Mouse (Mus musculus): ENCODE measurements around the gene Fyn. TPM values are rescaled to one million over a fixed set of nuclear protein-coding genes. Genes with fewer than 3 reads are reported as not detected.

Fyn gene
- total and polyA plus RNA-seq, 3 experiments = 14.9 to 42.4 (median 19.9) TPM

DNA sequence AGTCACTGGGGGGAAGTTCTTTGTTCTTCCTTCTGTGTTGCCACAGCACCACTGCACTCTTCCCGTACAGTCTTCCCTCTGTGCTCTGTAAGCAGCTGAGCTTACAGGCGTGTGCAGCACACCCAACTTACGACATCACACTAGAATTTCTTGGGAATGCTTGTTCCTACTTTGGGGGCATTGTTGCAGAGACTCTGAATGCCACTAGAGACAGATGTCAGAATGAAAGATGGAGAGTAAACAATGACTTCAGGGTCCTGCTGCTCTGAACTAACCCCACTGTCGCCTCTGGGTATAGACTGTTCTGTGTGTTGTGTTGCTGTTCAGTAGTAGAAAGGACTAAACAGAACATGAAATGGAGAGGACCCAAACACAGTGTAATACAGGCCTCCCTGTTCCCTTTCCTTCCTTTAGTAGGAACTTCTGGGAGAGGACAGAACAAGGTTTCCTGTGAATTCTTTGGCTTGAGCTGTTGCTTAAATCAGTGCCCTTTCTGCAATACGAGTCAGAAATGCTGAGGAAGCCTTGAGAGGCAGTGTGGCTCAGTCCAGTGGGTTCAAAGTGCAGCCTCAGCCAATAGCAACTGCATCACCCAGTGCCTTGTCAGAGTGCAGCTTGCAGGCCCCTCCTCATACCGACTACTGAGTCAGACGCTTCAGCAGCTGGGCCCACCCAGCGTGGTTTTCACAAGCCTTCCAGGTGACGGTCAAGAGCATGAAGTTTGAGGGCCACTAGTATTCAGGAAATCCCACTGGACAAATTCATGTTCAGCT, 121.9 kb downstream of the Fyn start:
- H3K4me2 ChIP-seq (ENCODE audit: insufficient read depth, low read depth, poor library complexity, severe bottlenecking) = no peak overlapping the region
- H3K27ac ChIP-seq (ENCODE audit: insufficient read depth, low read depth) = no peak overlapping the region
- H3K79me2 ChIP-seq (replicated peaks; ENCODE audit: control insufficient read depth, extremely low read depth, insufficient read depth, poor library complexity, severe bottlenecking) = no peaks in the 10 kb centered on the region
- dilution Hi-C loops (cut with MboI; ENCODE audit: extremely low pct_ligation_motif_present, extremely low pct_unique_long_range_greater_than_20kb, low sequenced_read_pairs) (no loop called here), in situ Hi-C loops (cut with MboI; ENCODE audit: low pct_ligation_motif_present, low pct_unique_long_range_greater_than_20kb, low sequenced_read_pairs) (no loop called here)
- no peaks in the 10 kb centered on the region for H3K27me3 ChIP-seq (replicated peaks)
- H3K9me3 ChIP-seq (replicated peaks; ENCODE audit: low read length) = peaks cover 3% of the 10 kb centered on the region
- H3K9ac ChIP-seq (ENCODE audit: insufficient read depth, low read depth) = no peak overlapping the region
- TF ChIP-seq JUN (IDR thresholded peaks at IDR 0.05; ENCODE audit: insufficient read depth, low read depth, low read length) = no peak
- no peak for TF ChIP-seq KAT2A (IDR thresholded peaks at IDR 0.05; ENCODE audit: insufficient replicate concordance, low read length)
- H3K4me3 ChIP-seq (replicated peaks in 1 of 3; ENCODE audit: low read depth in 2 of 3, low read length in 2 of 3, poor library complexity in 1 of 3) = no peak overlapping the region
- DNase-seq (ENCODE audit: extremely low read depth) = no peak
- H3K36me3 ChIP-seq (replicated peaks in 1 of 2; ENCODE audit: control insufficient read depth in 1 of 2, insufficient read depth in 1 of 2, low read length in 1 of 2) = peaks cover 0 to 37% of the 10 kb centered on the region in 2 experiments
- peaks cover 13 to 80% of the 10 kb centered on the region in 2 experiments for H3K4me1 ChIP-seq (ENCODE audit: control insufficient read depth in 1 of 2, insufficient read depth in 2 of 2)

GRCm38 (mm10) chr10:39492146-39492545, 123.5 kb downstream of the Fyn start:
- H3K9ac ChIP-seq (ENCODE audit: insufficient read depth, low read depth) = no peak overlapping the region
- no peak overlapping the region for H3K4me2 ChIP-seq (ENCODE audit: insufficient read depth, low read depth, poor library complexity, severe bottlenecking)
- H3K4me1 ChIP-seq (ENCODE audit: control insufficient read depth in 1 of 2, insufficient read depth in 2 of 2) = peaks cover 13 to 86% of the 10 kb centered on the region in 2 experiments
- H3K79me2 ChIP-seq (replicated peaks; ENCODE audit: control insufficient read depth, extremely low read depth, insufficient read depth, poor library complexity, severe bottlenecking) = no peaks in the 10 kb centered on the region
- no peak for TF ChIP-seq SMC3 (IDR thresholded peaks at IDR 0.05; ENCODE audit: low read depth, low read length)
- TF ChIP-seq MAZ (IDR thresholded peaks at IDR 0.05; ENCODE audit: low read depth, low read length) = no peak
- TF ChIP-seq POLR2AphosphoS2 (IDR thresholded peaks at IDR 0.05; ENCODE audit: low read depth, low read length) = no peak
- no peak for TF ChIP-seq MXI1 (IDR thresholded peaks at IDR 0.05; ENCODE audit: low read depth, low read length)
- TF ChIP-seq GABPA (IDR thresholded peaks at IDR 0.05; ENCODE audit: insufficient replicate concordance, low read depth, low read length) = no peak
- no peak for TF ChIP-seq NRF1 (IDR thresholded peaks at IDR 0.05; ENCODE audit: low read depth, low read length)
- no peak overlapping the region for H3K4me3 ChIP-seq (replicated peaks in 1 of 3; ENCODE audit: low read depth in 2 of 3, low read length in 2 of 3, poor library complexity in 1 of 3)
- DNase-seq (ENCODE audit: extremely low read depth) = no peak
- H3K9me3 ChIP-seq (replicated peaks; ENCODE audit: low read length) = peaks cover 3% of the 10 kb centered on the region
- in situ Hi-C loops (cut with MboI; ENCODE audit: low pct_ligation_motif_present, low pct_unique_long_range_greater_than_20kb, low sequenced_read_pairs) = no loop called here
- peaks cover 0 to 43% of the 10 kb centered on the region in 2 experiments for H3K36me3 ChIP-seq (replicated peaks in 1 of 2; ENCODE audit: control insufficient read depth in 1 of 2, insufficient read depth in 1 of 2, low read length in 1 of 2)
- dilution Hi-C loops (cut with MboI; ENCODE audit: extremely low pct_ligation_motif_present, extremely low pct_unique_long_range_greater_than_20kb, low sequenced_read_pairs) = no loop called here
- no peak overlapping the region for H3K27ac ChIP-seq (ENCODE audit: insufficient read depth, low read depth)
- no peaks in the 10 kb centered on the region for H3K27me3 ChIP-seq (replicated peaks)

DNA sequence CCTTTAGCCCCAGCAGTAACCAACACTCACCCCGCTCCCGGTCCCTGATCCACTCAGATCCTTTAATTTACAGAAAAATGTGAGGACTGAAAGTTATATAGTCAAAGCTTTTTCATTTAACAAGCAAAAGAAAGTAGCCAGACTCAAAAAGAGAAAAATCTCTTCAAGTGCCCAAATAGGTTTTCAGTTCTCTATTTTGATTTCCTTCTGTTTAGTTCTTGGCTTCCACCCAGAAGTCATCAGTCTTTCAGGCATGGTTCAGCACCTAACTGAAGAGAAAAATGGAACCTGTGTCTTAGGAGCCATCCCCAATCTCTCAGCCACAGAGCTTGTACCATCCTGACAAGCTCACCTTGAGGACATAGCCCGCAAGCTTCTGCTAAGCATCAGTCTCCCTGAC, 124.4 kb downstream of the Fyn start:
- H3K79me2 ChIP-seq (replicated peaks; ENCODE audit: control insufficient read depth, extremely low read depth, insufficient read depth, poor library complexity, severe bottlenecking) = no peaks in the 10 kb centered on the region
- peaks cover 3% of the 10 kb centered on the region for H3K9me3 ChIP-seq (replicated peaks; ENCODE audit: low read length)
- H3K4me2 ChIP-seq (ENCODE audit: insufficient read depth, low read depth, poor library complexity, severe bottlenecking) = no peak overlapping the region
- dilution Hi-C loops (cut with MboI; ENCODE audit: extremely low pct_ligation_motif_present, extremely low pct_unique_long_range_greater_than_20kb, low sequenced_read_pairs) (no loop called here), in situ Hi-C loops (cut with MboI; ENCODE audit: low pct_ligation_motif_present, low pct_unique_long_range_greater_than_20kb, low sequenced_read_pairs) (no loop called here)
- peak; percentile 31 for DNase-seq (ENCODE audit: extremely low read depth)
- no peaks in the 10 kb centered on the region for H3K27me3 ChIP-seq (replicated peaks)
- peaks cover 0 to 35% of the 10 kb centered on the region in 2 experiments for H3K36me3 ChIP-seq (replicated peaks in 1 of 2; ENCODE audit: control insufficient read depth in 1 of 2, insufficient read depth in 1 of 2, low read length in 1 of 2)
- no peak overlapping the region for H3K27ac ChIP-seq (ENCODE audit: insufficient read depth, low read depth)
- TF ChIP-seq MAZ (IDR thresholded peaks at IDR 0.05; ENCODE audit: low read depth, low read length) (no peak), EP300 (IDR thresholded peaks at IDR 0.05; ENCODE audit: low read length) (peak; percentile 33; the same call in 1 of the 2 replicates), GABPA (IDR thresholded peaks at IDR 0.05; ENCODE audit: insufficient replicate concordance, low read depth, low read length) (no peak), IRF4 (IDR thresholded peaks at IDR 0.05; ENCODE audit: low read depth, low read length) (peak; percentile 61; the same call in 1 of the 2 replicates), HCFC1 (IDR thresholded peaks at IDR 0.05; ENCODE audit: low read depth, low read length) (no peak)
- peaks cover 13 to 79% of the 10 kb centered on the region in 2 experiments for H3K4me1 ChIP-seq (ENCODE audit: control insufficient read depth in 1 of 2, insufficient read depth in 2 of 2)
- H3K4me3 ChIP-seq (replicated peaks in 1 of 3; ENCODE audit: low read depth in 2 of 3, low read length in 2 of 3, poor library complexity in 1 of 3) = no peak overlapping the region
- H3K9ac ChIP-seq (ENCODE audit: insufficient read depth, low read depth) = no peak overlapping the region
